ENCODE assay signal across 10 mouse cellular contexts in genomic region chr1:132334178-132334801, GRCm38 (mm10). TPM values are rescaled to one million over a fixed set of nuclear protein-coding genes. Genes with fewer than 3 reads are reported as not detected.
DNase-seq lines count a peak whose midpoint lies in the region; ATAC-seq and TF ChIP-seq lines count a peak whose summit lies in the region.
"Had no signal": no experiment of that assay in that cellular context is flagged by ENCODE, and none has a peak within 500 bp of the region (broad histone marks: within the 10 kb centered on the region; RNA-seq: fewer than 3 reads in every experiment).

No protein-coding gene starts in this region.

- H3K4me3 ChIP-seq in heart, embryonic 15.5 days = no peak overlapping the region
- no peak overlapping the region for H3K4me3 ChIP-seq in bone marrow, adult 2 months (replicated peaks; ENCODE audit: control insufficient read depth, low read depth, low read length)
- no peak overlapping the region for H3K4me3 ChIP-seq in hindbrain, embryonic 13.5 days
- H3K4me3 ChIP-seq: megakaryocyte, embryonic 14.5 days had no signal

- peak overlapping the region; percentile 62 for H3K27ac ChIP-seq in heart, embryonic 15.5 days
- H3K27ac ChIP-seq in bone marrow, adult 2 months (ENCODE audit: control insufficient read depth, insufficient read depth, low read depth, low read length, poor library complexity) = peak overlapping the region; percentile 66
- H3K27ac ChIP-seq in hindbrain, embryonic 13.5 days = peak overlapping the region; percentile 84

- no peak for DNase-seq in heart, postnatal 4 days
- DNase-seq in adrenal gland, postnatal 10 days = no peak
- DNase-seq in Muller cell, postnatal 12 days (ENCODE audit: inconsistent ontology term) = no peak
- DNase-seq in layer of hippocampus, postnatal 25 days (ENCODE audit: extremely low spot score in 1 of 2, low spot score in 1 of 2) = no peak
- DNase-seq: thymus, adult 18-20 months had no signal

- no peak for TF ChIP-seq CTCF in bone marrow, adult 2 months (IDR thresholded peaks at IDR 0.05; ENCODE audit: control insufficient read depth, insufficient read depth, low read length)

- no peaks in the 10 kb centered on the region for H3K9me3 ChIP-seq in heart, embryonic 15.5 days (replicated peaks)
- H3K9me3 ChIP-seq in hindbrain, embryonic 13.5 days = no peaks in the 10 kb centered on the region
- H3K9me3 ChIP-seq: megakaryocyte, embryonic 14.5 days had no signal

- no peak overlapping the region for H3K4me2 ChIP-seq in heart, embryonic 15.5 days
- H3K4me2 ChIP-seq in hindbrain, embryonic 13.5 days = no peak overlapping the region

- 0 out of 2 replicates have a peak, but pooled peaks cover 2% of the 10 kb centered on the region for H3K27me3 ChIP-seq in heart, embryonic 15.5 days
- no peaks in the 10 kb centered on the region for H3K27me3 ChIP-seq in hindbrain, embryonic 13.5 days

- no peaks in the 10 kb centered on the region for H3K36me3 ChIP-seq in heart, embryonic 15.5 days
- H3K36me3 ChIP-seq in hindbrain, embryonic 13.5 days = peaks cover 33% of the 10 kb centered on the region

- no peak for TF ChIP-seq POLR2A in bone marrow, adult 2 months (IDR thresholded peaks at IDR 0.05; ENCODE audit: borderline replicate concordance, control insufficient read depth, low read depth, low read length)

- H3K9ac ChIP-seq in heart, embryonic 15.5 days = no peak overlapping the region
- 0 out of 2 replicates have a peak overlapping the region, but pooled peaks have one; percentile 35 for H3K9ac ChIP-seq in hindbrain, embryonic 13.5 days

- 30% methylated on average over 6 of the region's 6 CpGs for WGBS in heart, embryonic 15.5 days
- whole genome bisulfite sequencing in bone marrow, adult 2 months = 52% methylated on average over 6 of the region's 6 CpGs
- WGBS in hindbrain, embryonic 13.5 days = 14% methylated on average over 6 of the region's 6 CpGs

- H3K4me1 ChIP-seq in heart, embryonic 15.5 days (replicated peaks) = peaks cover 45% of the 10 kb centered on the region
- peaks cover 5% of the 10 kb centered on the region for H3K4me1 ChIP-seq in bone marrow, adult 2 months (ENCODE audit: control insufficient read depth, insufficient read depth, low read length)
- H3K4me1 ChIP-seq in hindbrain, embryonic 13.5 days (replicated peaks) = peaks cover 63% of the 10 kb centered on the region

- ATAC-seq in heart, embryonic 15.5 days (replicated peaks; ENCODE audit: insufficient number of reproducible peaks, insufficient read depth, low FRiP score, low read depth) = 0 out of 2 replicates have a peak, but pooled peaks have one; percentile 6
- peak; percentile 21 for ATAC-seq in hindbrain, embryonic 13.5 days (ENCODE audit: low FRiP score)
- peak; percentile 85 for ATAC-seq in megakaryocyte-erythroid progenitor cell, adult 5-6 weeks (replicated peaks; ENCODE audit: low FRiP score, low TSS enrichment, poor library complexity, severe bottlenecking)

RNA-seq across cellular contexts. Expression of gene Nuak2, which starts 18.4 kb away (rescaled TPM):
- 3.0 and 3.7 TPM in 2 replicates for polyA plus RNA-seq in heart, embryonic 15.5 days (2015; fragmentation: Nextera tagmentation; extraction: Ambion mirVana)
- total RNA-seq in heart, postnatal 4 days (2021) = 1 to 10 TPM; 5.3 to 5.8 TPM
- 5.2 and 16.4 TPM in 2 replicates for polyA plus RNA-seq in bone marrow, adult 2 months (2011; ENCODE audit: insufficient read depth, insufficient read length, low replicate concordance, missing spikeins)
- polyA plus RNA-seq in hindbrain, embryonic 13.5 days (2015; fragmentation: Nextera tagmentation; extraction: Ambion mirVana) = 17.6 and 22.5 TPM in 2 replicates
- 3.7 and 4.9 TPM in 2 replicates for total RNA-seq in megakaryocyte-erythroid progenitor cell, adult 5-6 weeks (2014; fragmentation: Nextera tagmentation)
- total RNA-seq in megakaryocyte-erythroid progenitor cell, adult 5-6 weeks (2017) = 0.70 and 4.4 TPM in 2 replicates
- 1 to 10 TPM; 3.4 to 3.9 TPM for total RNA-seq in adrenal gland, postnatal 10 days (2021)
- total RNA-seq in layer of hippocampus, postnatal 25 days (2021) = under 1 TPM; 0.64 to 0.92 TPM

RNA-seq across cellular contexts. Expression of gene Klhdc8a, which starts 35.9 kb away (rescaled TPM):
- 0.33 and 0.68 TPM in 2 replicates for polyA plus RNA-seq in heart, embryonic 15.5 days (2015; fragmentation: Nextera tagmentation; extraction: Ambion mirVana)
- total RNA-seq in heart, postnatal 4 days (2021) = 1 to 10 TPM; 4.1 to 5.8 TPM
- not detected in 2 replicates for polyA plus RNA-seq in bone marrow, adult 2 months (2011; ENCODE audit: insufficient read depth, insufficient read length, low replicate concordance, missing spikeins)
- polyA plus RNA-seq in hindbrain, embryonic 13.5 days (2015; fragmentation: Nextera tagmentation; extraction: Ambion mirVana) = 5.1 and 5.4 TPM in 2 replicates
- total RNA-seq in megakaryocyte-erythroid progenitor cell, adult 5-6 weeks (2014; fragmentation: Nextera tagmentation) = not detected in 2 replicates
- total RNA-seq in megakaryocyte-erythroid progenitor cell, adult 5-6 weeks (2017) = not detected in 2 replicates
- total RNA-seq in adrenal gland, postnatal 10 days (2021) = 10 to 100 TPM; 56.5 to 69.6 TPM
- 1 to 10 TPM; 4.2 to 4.6 TPM for total RNA-seq in layer of hippocampus, postnatal 25 days (2021)

RNA-seq across cellular contexts. Expression of gene Tmcc2, which starts 56.8 kb away (rescaled TPM):
- polyA plus RNA-seq in heart, embryonic 15.5 days (2015; fragmentation: Nextera tagmentation; extraction: Ambion mirVana) = 12.9 and 18.8 TPM in 2 replicates
- total RNA-seq in heart, postnatal 4 days (2021) = 10 to 100 TPM; 17.0 to 17.5 TPM
- polyA plus RNA-seq in bone marrow, adult 2 months (2011; ENCODE audit: insufficient read depth, insufficient read length, low replicate concordance, missing spikeins) = 246 and 316 TPM in 2 replicates
- polyA plus RNA-seq in hindbrain, embryonic 13.5 days (2015; fragmentation: Nextera tagmentation; extraction: Ambion mirVana) = 24.6 and 25.7 TPM in 2 replicates
- 7.3 and 12.5 TPM in 2 replicates for total RNA-seq in megakaryocyte-erythroid progenitor cell, adult 5-6 weeks (2014; fragmentation: Nextera tagmentation)
- total RNA-seq in megakaryocyte-erythroid progenitor cell, adult 5-6 weeks (2017) = 3.2 and 4.8 TPM in 2 replicates
- 10 to 100 TPM; 15.2 to 30.9 TPM for total RNA-seq in adrenal gland, postnatal 10 days (2021)
- 100 to 1,000 TPM; 232 to 246 TPM for total RNA-seq in layer of hippocampus, postnatal 25 days (2021)

Comparison
In these comparisons a context has a peak if more than half of its experiments do, and no peak if none do; other contexts are left out.
1. ATAC-seq: peak in every context shown above with its lines; median percentile 85 in megakaryocyte-erythroid progenitor cell, adult 5-6 weeks; 21 in hindbrain, embryonic 13.5 days; 6 in heart, embryonic 15.5 days.
2. RNA of gene Klhdc8a, which starts 35.9 kb away (total RNA-seq): 56.5 to 69.6 TPM in adrenal gland, postnatal 10 days; 4.1 to 5.8 TPM in heart, postnatal 4 days, 4.2 to 4.6 TPM in layer of hippocampus, postnatal 25 days and not detected in megakaryocyte-erythroid progenitor cell, adult 5-6 weeks; every median in the first group is over 4 times any median in the second.
3. RNA of gene Tmcc2, which starts 56.8 kb away (total RNA-seq): 232 to 246 TPM in layer of hippocampus, postnatal 25 days; 15.2 to 30.9 TPM in adrenal gland, postnatal 10 days, 17.0 to 17.5 TPM in heart, postnatal 4 days and 3.2 to 12.5 TPM in megakaryocyte-erythroid progenitor cell, adult 5-6 weeks; every median in the first group is over 4 times any median in the second.
4. Peak in every context shown above with its lines, with median percentiles within 50 percentile points of each other: H3K27ac ChIP-seq.